Mouse (Mus musculus) heart, postnatal 4 days (tissue): Measurements from ENCODE around the gene Tedc2. TPM values are rescaled to one million over a fixed set of nuclear protein-coding genes. Genes with fewer than 3 reads are reported as not detected.

Source experiments
- DNase-seq: peaks from one replicate; pipeline ENCODE4 v3.0.0; 2021
- microRNA-seq, 2 experiments: library from miRNA; unstranded; fragments of <30 nt; microRNA quantifications; one replicate each; pipeline ENCODE4 v1.2.0; 2021 to 2022
- total RNA-seq, 2 experiments: library from RNA; stranded (reverse); gene quantifications; 2 replicates each; pipeline ENCODE4 v1.2.3; 2021

Tedc2 gene
- total RNA-seq, 2 experiments from 2014 or later, result 4.2 to 5.1 TPM

DNA sequence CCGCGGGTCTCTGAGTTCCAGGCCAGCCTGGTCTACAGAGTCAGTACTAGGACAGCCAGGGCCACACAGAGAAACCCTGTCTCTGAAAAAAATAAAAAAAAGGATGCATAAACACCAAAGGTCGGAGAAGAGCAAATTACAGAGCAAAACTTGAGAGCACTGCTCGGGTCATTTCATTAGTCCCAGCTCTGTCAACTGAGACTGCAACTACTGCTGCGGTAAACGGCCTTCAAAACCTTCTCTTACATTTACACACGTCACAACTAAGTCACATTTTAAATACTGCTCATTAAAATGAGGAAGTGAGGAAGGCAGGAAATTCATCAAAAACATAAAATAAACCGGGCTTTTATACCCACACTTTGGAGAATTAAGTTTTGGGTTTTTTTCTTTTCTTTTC lies 27.8 kb downstream of the Tedc2 start:
- DNase-seq, result no peak

DNA sequence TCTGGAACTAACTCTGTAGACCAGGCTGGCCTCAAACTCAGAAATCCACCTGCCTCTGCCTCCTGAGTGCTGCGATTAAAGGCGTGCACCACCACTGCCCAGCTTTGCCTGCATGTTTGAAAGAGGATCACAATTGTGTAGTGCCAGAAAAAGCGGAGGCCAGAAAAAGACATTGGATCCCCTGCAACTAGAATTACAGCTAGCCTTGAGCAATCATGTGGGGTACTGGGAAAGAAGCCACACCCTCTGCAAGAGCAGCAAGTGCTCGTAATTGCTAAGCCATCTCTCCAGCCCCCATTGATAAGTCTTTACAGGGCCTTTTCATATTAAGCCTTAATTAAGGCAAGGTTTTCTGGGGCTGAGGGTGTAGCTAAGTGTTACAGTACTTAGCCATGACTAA lies 29.2 kb downstream of the Tedc2 start:
- no peak for DNase-seq

DNA sequence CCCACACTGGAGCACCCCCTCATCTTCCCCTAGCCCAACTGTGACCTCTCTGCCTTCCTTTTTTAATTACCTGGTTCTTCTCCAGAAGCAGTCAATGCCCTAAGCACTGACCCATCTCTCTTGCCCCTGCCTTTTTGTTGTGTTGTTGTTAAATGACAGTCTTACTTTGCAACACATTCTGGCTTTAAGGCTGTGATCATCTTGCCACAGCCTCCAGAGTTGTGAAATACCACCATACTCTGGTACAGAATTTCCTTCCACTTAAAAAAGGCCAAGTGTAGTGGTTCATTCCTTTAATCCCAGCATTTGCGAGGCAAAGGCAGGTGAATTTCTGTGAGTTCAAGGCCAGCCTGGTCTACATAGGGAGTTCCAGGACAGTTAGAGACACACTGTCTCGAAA lies 29.7 kb downstream of the Tedc2 start:
- no peak for DNase-seq

DNA sequence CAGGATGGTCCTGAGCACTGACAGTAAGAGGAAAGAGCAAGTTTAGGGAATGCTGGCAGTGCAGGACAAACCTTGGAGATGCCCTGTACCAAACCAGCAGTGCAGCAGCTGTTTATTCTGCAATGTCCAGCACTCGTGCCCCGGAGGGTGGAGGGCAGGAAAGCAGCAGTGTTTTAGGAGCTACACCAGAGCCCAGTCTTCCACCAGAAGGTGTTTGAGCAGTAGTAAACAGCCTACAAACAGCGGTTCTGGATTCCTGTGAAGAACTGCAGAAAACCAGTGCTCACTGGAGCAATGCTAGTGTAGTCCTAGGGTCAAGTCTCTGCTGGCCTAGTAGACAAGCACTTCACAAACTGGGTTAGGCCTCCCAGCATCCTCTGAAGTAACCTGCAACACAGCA lies 46.4 kb downstream of the Tedc2 start:
- DNase-seq, result no peak

DNA sequence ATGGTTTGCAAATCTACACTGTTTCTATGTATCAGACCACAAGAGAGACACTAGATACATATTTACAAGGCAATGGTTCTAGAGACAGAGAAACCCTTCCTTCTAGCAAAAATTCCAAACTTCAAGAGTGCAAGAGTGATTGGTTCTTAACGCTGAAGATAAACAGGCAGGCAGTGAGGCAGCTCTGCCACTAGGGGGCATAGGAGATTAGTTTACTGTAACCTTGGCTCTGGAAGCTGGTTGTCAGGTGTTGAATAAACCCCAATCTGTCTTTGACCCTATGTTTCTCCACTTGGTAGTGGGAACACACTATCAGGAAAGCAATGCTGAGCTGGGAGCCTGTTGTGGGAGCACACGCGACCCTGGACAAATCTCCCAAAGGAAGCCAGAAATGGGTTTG lies 47.2 kb downstream of the Tedc2 start:
- peak; percentile 80 for DNase-seq

DNA sequence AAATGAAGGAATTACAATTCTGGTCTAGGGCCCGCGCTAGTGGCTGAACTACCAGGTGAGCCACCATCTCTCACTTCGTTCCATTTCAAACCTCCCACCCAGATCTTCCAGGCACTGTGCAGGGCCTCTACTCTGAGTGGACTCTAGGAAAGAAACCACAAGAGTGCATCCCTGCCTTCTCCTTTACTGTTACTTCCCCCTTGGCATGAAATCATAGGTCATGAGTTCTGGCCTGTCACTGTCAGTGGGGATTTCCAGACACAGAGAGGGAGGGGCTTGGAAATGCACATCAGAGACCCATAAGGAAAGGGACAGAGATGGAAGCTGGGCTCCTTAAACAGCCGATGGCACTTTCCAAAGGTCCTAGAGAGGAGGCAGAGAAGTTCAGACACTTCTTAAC lies 48.9 kb downstream of the Tedc2 start:
- no peak for DNase-seq

DNA sequence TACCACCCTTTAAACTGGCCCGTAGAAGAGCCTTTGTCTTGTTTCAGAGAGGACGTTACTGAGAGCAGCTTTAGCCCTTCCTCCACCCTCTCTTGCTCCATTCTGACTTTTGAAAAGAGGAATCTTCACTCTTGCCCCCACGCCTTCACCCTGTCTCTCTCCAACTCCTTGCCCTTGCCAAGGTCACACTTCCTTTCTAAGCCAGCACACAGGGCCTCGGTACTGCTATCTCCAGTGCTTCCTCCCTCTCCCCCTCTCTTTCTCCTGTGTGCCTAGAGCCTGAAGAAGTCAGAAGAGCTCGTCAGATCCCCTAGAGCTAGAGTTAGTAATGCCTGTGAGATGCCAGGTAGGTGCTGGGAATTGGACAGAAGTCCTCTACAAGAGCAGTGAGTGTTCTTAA lies 49.9 kb downstream of the Tedc2 start:
- DNase-seq, result no peak

DNA sequence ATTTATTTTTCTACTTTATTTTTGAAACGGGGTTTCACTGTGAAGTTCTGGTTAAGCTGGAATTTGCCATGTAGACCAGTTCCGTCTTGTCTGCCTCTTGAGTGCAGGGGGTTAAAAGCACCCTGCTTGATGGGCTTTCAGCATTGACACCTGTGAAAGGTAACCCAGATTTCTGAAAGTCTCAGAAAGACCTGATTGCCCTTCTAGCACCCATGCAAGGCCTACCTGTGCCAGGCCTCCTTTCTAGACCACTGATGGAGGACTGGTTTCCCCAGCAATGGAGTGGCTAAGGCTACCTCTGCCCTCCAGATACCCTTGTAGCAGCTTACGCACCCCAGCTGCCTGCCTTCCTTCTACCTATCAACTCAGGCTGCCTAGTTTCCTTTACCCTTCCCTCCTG lies 50.5 kb downstream of the Tedc2 start:
- no peak for DNase-seq

DNA sequence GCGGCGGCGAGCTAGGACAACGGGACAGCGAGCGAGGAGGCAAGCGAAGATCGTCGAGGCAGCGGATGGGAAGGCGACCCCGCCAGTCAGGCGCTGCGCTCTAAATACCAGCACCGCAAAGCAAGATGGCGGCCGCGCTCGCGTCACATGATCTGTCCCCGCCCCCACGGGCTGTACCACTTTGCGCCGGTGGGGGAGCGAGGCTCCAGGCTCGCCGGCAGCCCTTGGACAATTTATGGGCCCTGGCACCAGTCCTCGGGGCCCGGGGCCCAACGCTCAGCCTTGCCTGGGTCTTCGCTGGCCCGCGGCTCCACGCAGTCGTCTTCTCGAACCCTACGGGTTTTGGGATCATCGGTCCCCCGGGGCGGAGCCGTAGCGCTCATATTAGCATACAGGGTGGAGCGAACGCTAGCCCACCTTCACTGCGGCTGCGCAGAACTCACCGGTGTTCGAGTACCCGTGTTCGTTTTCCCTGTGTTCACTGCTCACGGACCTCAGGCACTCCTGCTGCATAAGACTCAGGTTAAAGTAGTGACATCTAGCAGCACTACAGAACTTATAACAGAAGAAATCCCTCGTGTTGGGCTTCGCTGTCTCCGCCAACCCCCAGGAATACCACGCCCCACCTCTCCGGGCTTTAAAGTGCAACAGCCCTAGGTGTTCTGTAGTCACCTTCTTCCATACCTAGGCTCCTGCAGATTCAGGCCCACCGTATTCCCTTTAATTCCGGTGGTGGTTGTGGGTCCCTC lies 51.2 kb downstream of the Tedc2 start, which contains the start of gene Atp6v0c:
Atp6v0c (minus strand) TSS at position 386 of the 749 bp plus-strand sequence.
- DNase-seq, result peak; percentile 95

DNA sequence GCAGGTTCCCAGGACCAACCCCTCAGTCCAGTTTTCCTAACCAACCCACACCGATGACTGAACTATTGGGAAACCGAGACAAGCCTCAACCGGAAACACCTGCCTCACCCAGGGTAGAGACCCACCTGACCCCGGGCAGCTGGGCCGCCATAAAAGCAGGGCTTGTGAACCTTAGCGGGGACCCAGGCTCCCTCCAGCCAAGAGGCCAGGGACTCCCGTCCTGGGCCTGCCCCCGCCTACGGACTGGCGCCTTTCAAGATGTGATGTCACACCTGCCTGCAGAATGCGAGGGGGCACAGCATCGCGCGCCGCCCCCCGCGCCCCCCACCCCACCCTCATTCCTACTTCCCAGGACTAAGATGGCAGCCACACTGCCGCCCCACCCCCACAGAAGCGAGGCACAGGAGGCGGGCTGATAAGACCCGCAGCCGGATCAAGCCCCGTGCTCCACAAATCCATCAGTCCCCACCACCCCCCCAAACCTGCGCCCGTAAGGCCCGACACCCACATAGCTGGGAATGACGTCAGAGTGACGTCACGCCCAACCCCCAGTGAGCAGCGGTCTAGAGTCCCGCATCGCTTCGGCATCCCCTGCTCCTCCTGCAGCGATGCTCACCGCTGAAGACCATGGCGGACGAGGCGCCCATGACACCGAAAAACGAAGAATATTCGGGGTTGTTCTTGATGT lies 51.9 kb downstream of the Tedc2 start:
- DNase-seq, result peak; percentile 67

DNA sequence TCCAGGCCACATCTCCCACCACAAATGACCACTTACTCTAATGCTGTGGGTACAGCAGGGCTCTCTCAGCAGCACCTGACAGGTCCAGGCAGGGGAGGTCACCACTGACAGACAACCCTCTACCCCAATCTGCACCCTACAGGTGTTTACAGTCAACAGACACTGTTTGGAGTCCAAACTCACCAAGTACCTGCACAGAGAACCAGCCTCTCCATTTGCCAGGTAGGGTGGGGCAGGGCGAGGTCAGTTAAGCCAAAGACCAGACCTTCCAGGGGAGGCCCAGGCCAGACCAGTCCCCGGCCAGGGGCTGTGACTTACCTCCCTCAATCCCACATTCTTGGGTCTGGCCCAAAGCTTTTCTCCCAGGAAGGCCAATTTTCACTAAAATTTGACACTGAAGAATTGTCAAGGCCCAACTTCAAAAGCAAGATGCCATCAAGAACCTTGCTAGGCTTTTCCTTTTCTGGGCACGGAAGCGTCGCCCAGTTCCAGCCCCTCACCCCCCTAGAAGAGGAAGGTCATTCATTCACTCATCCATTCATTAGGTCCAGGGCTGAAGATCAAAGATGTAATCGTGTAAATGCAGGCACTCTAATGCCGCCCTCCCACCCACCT lies 52.7 kb downstream of the Tedc2 start:
- DNase-seq, result no peak

DNA sequence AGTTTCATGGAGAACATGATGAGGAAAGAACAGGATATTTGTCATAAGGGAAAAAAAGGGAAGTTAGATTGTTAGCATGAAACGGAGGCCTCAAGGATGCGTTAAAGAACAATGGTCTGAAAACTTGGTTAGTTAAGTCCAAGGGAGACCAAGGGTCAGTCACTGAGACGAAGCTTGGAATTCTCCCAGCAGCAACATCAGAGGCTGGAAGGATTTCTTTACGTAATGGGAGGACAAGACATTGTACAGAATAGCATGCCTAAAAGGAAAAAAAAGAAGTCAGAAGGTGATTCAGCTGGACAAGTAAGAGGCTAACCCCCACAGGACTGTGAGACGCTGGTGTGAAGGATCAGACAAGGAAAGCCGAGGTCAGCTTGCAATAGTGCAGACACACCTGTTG lies 53.5 kb downstream of the Tedc2 start:
- DNase-seq, result no peak

Small RNAs within 50 kb of the gene (microRNA-seq; reads per million reads assigned to microRNA genes)
- 3.5 to 4.9 reads per million in 2 experiments for gene Mir5134
- gene Mir6965, result 0 to 0.61 reads per million in 2 experiments

Other genes with a start within 250 kb of the Tedc2 start
- not detected for gene Prss30, start 240.3 kb downstream of the Tedc2 start, total RNA-seq
- gene Prss22, start 222.8 kb downstream of the Tedc2 start, total RNA-seq, result not detected
- gene Prss27, start 182.7 kb downstream of the Tedc2 start, total RNA-seq, result not detected
- 10 to 100 TPM; 25.4 to 26.0 TPM for gene Kctd5, start 147.4 kb downstream of the Tedc2 start, total RNA-seq
- gene Pdpk1, start 69.9 kb downstream of the Tedc2 start, total RNA-seq, result 10 to 100 TPM; 62.1 to 62.6 TPM
- 10 to 100 TPM; 19.5 to 19.6 TPM for gene Amdhd2, start 57.1 kb downstream of the Tedc2 start, total RNA-seq
- gene Atp6v0c, start 51.1 kb downstream of the Tedc2 start, total RNA-seq, result 100 to 1,000 TPM; 291 to 298 TPM
- 10 to 100 TPM in 1 of 2 experiments, 1 to 10 TPM in 1; 9.6 to 10.9 TPM for gene Tbc1d24, start 15.3 kb downstream of the Tedc2 start, total RNA-seq
- 1 to 10 TPM; 2.3 to 2.4 TPM for gene Ntn3, start 11.3 kb downstream of the Tedc2 start, total RNA-seq
- 10 to 100 TPM; 18.1 to 20.1 TPM for gene Ccnf, start 30.6 kb upstream of the Tedc2 start, total RNA-seq
- gene Abca17, start 130.2 kb upstream of the Tedc2 start, total RNA-seq, result under 1 TPM in 1 of 2 experiments, not detected in 1; 0.05 TPM
- gene Abca3, start 131.1 kb upstream of the Tedc2 start, total RNA-seq, result 10 to 100 TPM; 14.7 to 16.8 TPM
- 100 to 1,000 TPM; 130 to 135 TPM for gene Rnps1, start 193.7 kb upstream of the Tedc2 start, total RNA-seq
- gene Eci1, start 205.8 kb upstream of the Tedc2 start, total RNA-seq, result 100 to 1,000 TPM; 323 to 342 TPM
- gene Dnase1l2, start 222.3 kb upstream of the Tedc2 start, total RNA-seq, result 1 to 10 TPM; 1.0 to 1.5 TPM
- 10 to 100 TPM; 17.3 to 19.3 TPM for gene E4f1, start 249.5 kb upstream of the Tedc2 start, total RNA-seq
- 10 to 100 TPM; 46.5 to 49.3 TPM for gene Pgp, start 249.5 kb upstream of the Tedc2 start, total RNA-seq